Mouse (Mus musculus) forebrain, embryonic 11.5 days (tissue): ENCODE data around the gene Nek3. TPM values are rescaled to one million over a fixed set of nuclear protein-coding genes. Genes with fewer than 3 reads are reported as not detected.
"Not testable (repeated sequence)": the region's sequence is repeated elsewhere in the genome, so short reads cannot be mapped to it uniquely, and the experiment has no call there.

Experiments
- ATAC-seq: fragments of 200-750 bp; cut with Nextera tagmentation; replicated peaks from 2 replicates; pipeline ENCODE4 v1.8.0; 2017; ENCODE audit warnings: moderate TSS enrichment; ENCODE audit not compliant: low FRiP score
- DNase-seq: peaks from one replicate; pipeline ENCODE4 v3.0.0-alpha.2; 2017; ENCODE audit warnings: low spot score
- H3K27ac ChIP-seq: fragments of 300-500 bp; sonication (generic); 2 replicates; pipeline ENCODE4 v1.5.1; 2014; ENCODE audit warnings: low read depth, low read length
- H3K27me3 ChIP-seq: fragments of 300-500 bp; sonication (generic); 2 replicates; pipeline ENCODE4 v1.6.1; 2014; ENCODE audit warnings: mild to moderate bottlenecking, low read length, mixed read lengths; ENCODE audit not compliant: control insufficient read depth, insufficient read depth
- H3K36me3 ChIP-seq: fragments of 300-500 bp; sonication (generic); 2 replicates; pipeline ENCODE4 v1.6.1; 2014; ENCODE audit warnings: mild to moderate bottlenecking, low read length, moderate library complexity, mixed read lengths; ENCODE audit not compliant: control insufficient read depth, insufficient read depth
- H3K4me1 ChIP-seq: fragments of 300-500 bp; sonication (generic); replicated peaks from 2 replicates; pipeline ENCODE4 v1.6.1; 2014; ENCODE audit warnings: low read length, mixed read lengths; ENCODE audit not compliant: control insufficient read depth, insufficient read depth
- H3K4me2 ChIP-seq: fragments of 300-500 bp; sonication (generic); 2 replicates; pipeline ENCODE4 v1.6.1; 2014; ENCODE audit warnings: low read depth, mild to moderate bottlenecking, low read length, moderate library complexity, mixed read lengths; ENCODE audit not compliant: severe bottlenecking
- H3K4me3 ChIP-seq: fragments of 300-500 bp; sonication (generic); 2 replicates; pipeline ENCODE4 v1.5.1; 2014; ENCODE audit warnings: low read depth, low read length
- H3K9ac ChIP-seq: fragments of 300-500 bp; sonication (generic); 2 replicates; pipeline ENCODE4 v1.6.1; 2014; ENCODE audit warnings: low read length
- H3K9me3 ChIP-seq: fragments of 300-500 bp; sonication (generic); 2 replicates; pipeline ENCODE4 v1.6.1; 2016; ENCODE audit warnings: low read length, mixed read lengths; ENCODE audit not compliant: control insufficient read depth
- WGBS: fragments of 180-500 bp; shearing (Covaris S2); extraction: QIAGEN DNeasy Blood & Tissue Kit; methylation state at CpG from one replicate; pipeline ENCODE4 v1.1.7; 2014; 5-methylcytosine and 5-hydroxymethylcytosine counted together
- polyA plus RNA-seq: library from polyadenylated mRNA; unstranded; fragments of >200 nt; fragmentation: Nextera tagmentation; extraction: Ambion mirVana; gene quantifications from 2 replicates; pipeline ENCODE4 v1.2.1, GENCODE M21; 2014

Nek3 gene
- polyA plus RNA-seq, 1 experiment from 2014 or later, result 7.7 TPM

DNA sequence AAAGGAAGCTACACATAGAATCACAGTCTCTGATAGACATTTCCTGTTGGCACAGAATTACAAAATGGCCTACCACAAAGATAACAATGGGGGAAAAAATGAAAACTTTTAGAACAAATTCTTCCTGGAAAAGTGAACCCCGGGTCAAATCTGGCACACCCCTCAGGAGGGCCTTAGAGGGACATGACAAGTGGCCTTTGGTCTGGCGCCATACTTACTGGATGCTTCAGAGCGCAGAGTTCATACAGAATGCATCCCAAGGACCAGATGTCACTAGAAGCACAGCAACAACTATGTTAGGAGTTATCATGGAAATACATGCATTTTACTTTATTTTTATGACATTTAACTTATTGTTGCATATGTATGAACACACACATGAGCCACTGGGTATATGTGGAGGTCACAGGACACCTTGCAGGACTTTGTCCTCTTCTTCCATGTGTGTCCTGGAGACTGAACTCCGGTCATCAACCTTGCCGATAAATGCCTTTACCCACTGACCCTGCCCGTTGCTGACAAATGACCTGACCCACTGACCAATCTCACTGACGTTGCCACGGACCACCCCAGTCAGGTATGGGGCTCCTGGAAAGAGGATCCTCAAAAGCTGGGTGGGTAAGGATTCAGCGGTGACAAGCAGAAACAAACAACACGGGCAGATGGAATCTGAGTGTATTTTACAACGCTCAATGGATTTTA is 16.4 kb downstream of the Nek3 start:
- Histone ChIP-seq H3K4me2 (no peak overlapping the region), H3K4me1 (no peaks in the 10 kb centered on the region)
- 95% methylated on average over 11 of the region's 11 CpGs for WGBS

DNA sequence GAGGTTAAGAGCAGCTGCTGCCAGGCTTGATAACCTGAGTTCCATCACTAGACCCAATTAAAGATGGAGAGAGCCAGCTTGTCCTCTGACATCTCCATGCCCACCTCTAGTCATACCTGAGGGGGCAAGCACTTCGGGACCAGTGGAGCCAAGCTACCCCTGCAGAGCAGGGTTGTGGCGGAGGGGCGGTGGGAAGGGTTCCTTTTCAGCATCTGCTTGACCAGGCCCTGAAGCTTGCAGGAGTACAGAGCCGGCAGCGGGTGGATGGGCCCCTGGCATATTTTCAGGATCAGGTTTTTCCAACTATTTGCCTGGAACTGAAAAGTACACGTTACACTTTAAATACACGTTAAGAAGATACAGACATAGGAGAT is 17.9 kb downstream of the Nek3 start:
- no peak for ATAC-seq

More for the DNA sequence above, 16.4 kb downstream of the Nek3 start:
- no peak for ATAC-seq
- Histone ChIP-seq H3K4me3 (no peak overlapping the region), H3K27me3 (no peaks in the 10 kb centered on the region), H3K9ac (no peak overlapping the region), H3K9me3 (no peaks in the 10 kb centered on the region), H3K36me3 (no peaks in the 10 kb centered on the region; the same call in 1 of the 2 replicates), H3K27ac (no peak overlapping the region)
- peak; percentile 41 for DNase-seq

DNA sequence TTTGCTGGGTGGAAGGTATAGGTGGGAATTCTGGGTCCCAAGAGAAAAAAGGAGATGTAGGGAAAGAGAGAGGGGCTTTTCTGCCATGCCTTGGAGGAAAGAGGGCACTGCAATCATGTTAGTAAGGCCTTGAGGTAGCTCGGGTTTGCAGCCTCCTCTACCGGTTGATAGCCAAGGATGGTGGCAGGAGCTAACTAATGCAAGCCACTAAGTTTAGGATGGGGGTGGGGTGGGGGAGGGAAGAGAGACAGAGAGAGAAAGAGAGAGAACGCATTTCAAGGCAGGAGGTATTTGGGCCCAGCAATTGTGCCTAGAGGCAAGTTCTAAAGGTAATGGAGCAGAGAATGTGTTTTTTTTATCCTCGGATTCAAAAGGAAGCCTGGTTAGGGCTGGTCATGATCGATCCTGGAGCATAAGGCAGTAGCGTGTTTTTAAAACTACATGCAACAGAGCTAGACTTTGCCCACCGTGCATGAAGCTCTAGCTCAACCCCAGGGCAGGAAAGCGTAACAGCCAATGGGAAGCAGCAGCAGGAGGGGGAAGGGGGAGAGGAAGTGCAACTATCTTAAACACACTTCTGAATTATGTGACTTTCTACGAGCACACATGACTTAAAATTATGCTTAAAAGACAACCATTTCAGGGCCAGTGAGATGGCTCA is 18.4 kb downstream of the Nek3 start:
- Histone ChIP-seq H3K27ac (no peak overlapping the region), H3K4me2 (no peak overlapping the region), H3K9ac (no peak overlapping the region), H3K4me1 (no peaks in the 10 kb centered on the region), H3K9me3 (no peaks in the 10 kb centered on the region), H3K27me3 (no peaks in the 10 kb centered on the region), H3K36me3 (no peaks in the 10 kb centered on the region; the same call in 1 of the 2 replicates), H3K4me3 (no peak overlapping the region)
- ATAC-seq (no peak), DNase-seq (peak; percentile 38)
- 78% methylated on average over 9 of the region's 9 CpGs for WGBS

More for the DNA sequence above, 17.9 kb downstream of the Nek3 start:
- Histone ChIP-seq H3K9ac (no peak overlapping the region), H3K4me1 (no peaks in the 10 kb centered on the region), H3K4me2 (no peak overlapping the region), H3K27me3 (no peaks in the 10 kb centered on the region), H3K4me3 (no peak overlapping the region), H3K36me3 (no peaks in the 10 kb centered on the region; the same call in 1 of the 2 replicates), H3K9me3 (no peaks in the 10 kb centered on the region), H3K27ac (no peak overlapping the region)
- WGBS, result 88% methylated on average over 7 of the region's 7 CpGs
- peak; percentile 44 for DNase-seq

DNA sequence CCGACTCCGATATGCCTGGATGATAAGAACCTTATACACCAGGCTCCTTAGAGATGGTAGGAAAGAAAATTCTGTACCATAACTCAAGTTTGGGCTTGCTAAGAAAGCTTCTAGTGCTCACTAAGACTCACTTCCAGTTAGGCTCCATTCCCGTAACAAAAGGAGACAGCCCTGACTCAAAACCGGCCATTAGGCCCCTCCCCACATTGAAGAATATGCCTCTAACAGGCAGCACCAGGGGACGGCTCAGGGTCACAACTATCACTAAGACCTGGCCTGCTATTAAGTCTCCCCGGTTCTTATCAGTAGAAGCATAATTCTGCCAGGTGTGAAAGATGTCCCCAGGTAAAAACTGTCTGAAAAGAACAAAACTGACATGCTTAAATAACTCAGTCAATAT is 20.4 kb downstream of the Nek3 start:
- 82% methylated on average over 6 of the region's 6 CpGs for WGBS
- Histone ChIP-seq H3K27ac (no peak overlapping the region), H3K4me1 (no peaks in the 10 kb centered on the region), H3K9ac (no peak overlapping the region), H3K4me3 (no peak overlapping the region), H3K27me3 (no peaks in the 10 kb centered on the region), H3K9me3 (no peaks in the 10 kb centered on the region), H3K36me3 (no peaks in the 10 kb centered on the region; the same call in 1 of the 2 replicates), H3K4me2 (no peak overlapping the region)
- DNase-seq (no peak), ATAC-seq (no peak)

DNA sequence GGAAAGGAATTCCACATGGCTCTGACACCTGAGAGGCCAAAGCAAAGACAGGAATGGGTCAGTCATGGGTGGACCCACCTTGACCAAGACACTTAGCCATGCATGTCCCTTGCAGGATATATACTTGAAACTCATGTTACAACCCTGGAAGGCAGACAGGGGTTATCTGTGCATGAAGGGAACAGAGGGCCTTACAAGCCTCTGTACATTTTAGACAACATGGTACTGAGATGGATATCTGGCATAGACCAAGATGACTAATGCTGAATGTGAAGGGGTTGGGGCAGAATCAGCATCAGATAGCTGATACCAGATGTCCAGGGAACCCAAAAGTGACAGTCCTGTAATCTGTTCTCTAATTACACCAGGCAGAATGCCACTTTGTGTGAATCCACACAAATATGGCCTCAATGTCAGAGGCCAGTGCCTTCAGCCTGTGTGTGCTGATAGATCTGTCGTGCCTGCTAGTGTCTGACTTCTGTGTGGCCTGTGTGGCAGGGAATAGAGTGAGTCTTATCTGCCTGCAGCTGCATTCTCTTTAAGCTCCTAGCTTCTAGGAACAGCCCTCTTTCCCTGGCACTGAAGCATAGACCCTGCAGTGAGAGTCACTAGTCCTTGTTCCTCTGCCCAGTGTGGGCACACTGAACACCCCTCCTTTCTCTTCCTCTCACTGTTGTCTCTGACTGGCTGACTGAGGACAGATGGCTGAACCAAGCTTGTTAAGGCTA is 22.3 kb downstream of the Nek3 start:
- H3K9ac ChIP-seq, result no peak overlapping the region
- H3K4me2 ChIP-seq, result no peak overlapping the region
- H3K9me3 ChIP-seq, result no peaks in the 10 kb centered on the region
- H3K36me3 ChIP-seq, result no peaks in the 10 kb centered on the region; the same call in 1 of the 2 replicates
- peak; percentile 24 for DNase-seq
- no peaks in the 10 kb centered on the region for H3K4me1 ChIP-seq
- H3K27ac ChIP-seq, result no peak overlapping the region
- H3K4me3 ChIP-seq, result no peak overlapping the region
- WGBS, result 89% methylated on average over 1 of the region's 1 CpGs
- no peak for ATAC-seq
- no peaks in the 10 kb centered on the region for H3K27me3 ChIP-seq

DNA sequence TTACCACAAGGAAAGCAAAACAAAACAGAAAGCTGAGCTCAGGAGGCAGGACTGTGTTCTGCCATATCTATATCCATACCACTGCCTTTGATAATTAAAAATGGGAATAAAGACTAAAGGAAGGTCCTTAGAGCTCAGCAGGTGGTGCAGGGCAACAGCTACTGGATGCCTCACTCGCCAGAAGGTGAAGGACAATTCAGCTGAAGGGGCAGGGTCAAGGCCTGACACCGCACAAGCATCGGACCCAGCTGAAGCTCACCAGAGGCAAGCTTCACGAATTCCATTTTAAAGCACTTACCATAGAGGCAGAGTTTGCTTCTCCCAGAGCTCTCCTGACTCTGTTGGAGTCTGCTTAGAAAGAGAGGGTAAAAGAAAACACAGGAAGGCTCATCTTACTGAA is 23.6 kb downstream of the Nek3 start:
- ATAC-seq, result no peak

DNA sequence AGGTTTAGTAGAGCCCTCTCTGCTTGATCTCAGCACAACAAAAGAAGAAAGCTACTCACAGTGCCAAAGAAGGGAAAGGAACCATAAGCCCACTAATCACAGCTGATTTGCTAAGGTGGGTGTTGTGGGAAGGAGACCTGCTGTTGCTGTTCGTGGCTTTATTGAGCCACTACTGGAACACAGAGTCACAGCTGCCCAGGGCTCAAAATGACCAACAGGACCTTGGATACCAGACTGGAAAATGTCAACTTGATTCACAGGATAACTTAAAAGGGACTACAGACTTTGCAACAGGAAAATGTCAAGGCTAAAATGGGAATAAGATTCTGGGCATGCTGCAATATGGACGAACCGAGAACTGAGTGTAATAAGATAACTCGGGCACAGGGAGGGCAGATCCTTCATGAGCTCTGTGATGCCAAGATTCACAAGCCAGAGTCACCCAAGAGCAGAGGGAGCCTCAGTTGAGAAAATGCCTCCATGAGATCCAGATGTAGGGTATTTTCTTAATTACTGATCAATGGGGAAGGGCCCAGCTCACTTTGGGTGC is 24.3 kb downstream of the Nek3 start:
- Histone ChIP-seq H3K36me3 (no peaks in the 10 kb centered on the region), H3K4me1 (no peaks in the 10 kb centered on the region), H3K4me2 (no peak overlapping the region), H3K4me3 (no peak overlapping the region), H3K27me3 (no peaks in the 10 kb centered on the region), H3K9ac (no peak overlapping the region), H3K27ac (no peak overlapping the region), H3K9me3 (no peaks in the 10 kb centered on the region)
- ATAC-seq, result no peak
- DNase-seq, result peak; percentile 15
- 87% methylated on average over 4 of the region's 4 CpGs for whole genome bisulfite sequencing

More for the DNA sequence above, 23.6 kb downstream of the Nek3 start:
- Histone ChIP-seq H3K27me3 (no peaks in the 10 kb centered on the region), H3K36me3 (no peaks in the 10 kb centered on the region), H3K9me3 (no peaks in the 10 kb centered on the region), H3K9ac (no peak overlapping the region), H3K4me2 (no peak overlapping the region), H3K27ac (no peak overlapping the region), H3K4me3 (no peak overlapping the region), H3K4me1 (no peaks in the 10 kb centered on the region)
- DNase-seq, result peak; percentile 27
- WGBS, result 78% methylated on average over 4 of the region's 4 CpGs

DNA sequence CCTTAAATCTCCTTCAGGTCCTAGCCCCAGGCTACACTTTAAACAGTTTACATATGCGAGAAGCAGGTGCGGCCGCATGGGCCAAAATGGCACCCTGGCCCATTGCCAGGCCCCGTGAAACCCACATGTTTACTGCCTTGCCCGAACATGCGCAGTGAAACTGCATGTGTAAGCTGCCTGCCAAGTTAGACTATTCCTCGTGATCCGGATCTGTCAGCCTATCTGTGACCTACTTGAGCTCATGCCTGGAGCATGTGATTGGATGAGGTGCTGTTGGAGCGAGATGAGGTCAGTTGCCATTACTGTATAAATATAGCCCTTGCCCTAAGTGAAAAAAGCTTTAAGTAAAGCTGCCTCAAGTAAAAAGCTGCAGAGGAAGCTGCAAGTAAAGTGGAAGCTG is 29.8 kb downstream of the Nek3 start:
- not testable (repeated sequence) for H3K9me3 ChIP-seq, ATAC-seq, H3K4me1 ChIP-seq, H3K27ac ChIP-seq, H3K4me3 ChIP-seq, H3K36me3 ChIP-seq, H3K4me2 ChIP-seq, H3K9ac ChIP-seq, H3K27me3 ChIP-seq, DNase-seq
- 95% methylated on average over 9 of the region's 9 CpGs for WGBS
